Mouse (Mus musculus): ENCODE results near the gene Zfp280b. TPM values are rescaled to one million over a fixed set of nuclear protein-coding genes. Genes with fewer than 3 reads are reported as not detected.
A peak's percentile ranks its signal among the peaks of the same experiment; 100 is the strongest.
"Not testable (repeated sequence)": the region's sequence is repeated elsewhere in the genome, so short reads cannot be mapped to it uniquely, and the experiment has no call there.

Zfp280b gene
- polyA plus RNA-seq, 1 experiment from 2014 or later: 17.8 TPM

DNA sequence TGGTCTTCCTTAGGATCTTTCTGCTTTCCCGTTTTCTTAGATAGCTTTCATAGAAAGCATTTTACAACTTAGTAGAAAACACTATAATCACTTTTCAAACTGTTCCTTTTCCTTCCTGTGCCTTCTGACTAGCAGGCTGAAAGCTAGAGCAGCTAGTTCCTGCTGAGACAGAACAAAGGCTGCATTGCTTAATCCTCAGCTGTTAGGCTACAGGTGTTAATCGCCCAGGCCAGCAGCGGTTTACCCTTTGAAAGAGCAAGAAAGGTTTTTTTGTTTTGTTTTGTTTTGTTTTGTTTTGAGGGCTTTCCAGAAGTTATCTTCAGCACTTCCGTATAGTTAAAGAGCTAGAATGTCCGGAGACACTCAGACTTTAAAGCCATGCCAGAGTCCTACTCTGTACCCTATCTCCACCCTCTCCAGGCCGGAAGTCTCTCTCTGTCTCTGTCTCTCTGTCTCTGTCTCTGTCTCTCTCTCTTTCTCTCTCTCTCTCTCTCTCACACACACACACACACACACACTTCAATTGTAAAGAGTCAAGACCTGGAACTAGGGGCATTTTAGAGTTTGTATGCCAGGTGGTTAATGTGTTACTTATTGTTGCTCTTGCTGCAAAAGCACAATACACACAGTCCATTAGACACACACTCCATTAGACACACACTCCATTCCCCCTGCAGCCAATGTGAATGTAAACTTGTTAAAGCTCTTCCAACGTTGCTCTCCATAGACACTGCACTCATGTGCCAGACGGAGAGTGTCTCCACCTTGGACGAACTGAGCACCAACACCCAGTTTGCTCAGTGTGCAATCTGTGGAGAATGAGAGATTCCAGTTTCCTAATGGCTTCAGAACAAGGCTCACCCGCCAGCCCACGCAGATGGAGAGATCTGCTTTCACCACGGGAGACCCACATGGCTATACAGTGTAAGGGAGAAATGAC lies 35.5 kb downstream of the Zfp280b start:
- DNase-seq (ENCODE audit: low spot score): peak; percentile 56
- no peak overlapping the region for H3K4me2 ChIP-seq (ENCODE audit: low read depth, low read length)

DNA sequence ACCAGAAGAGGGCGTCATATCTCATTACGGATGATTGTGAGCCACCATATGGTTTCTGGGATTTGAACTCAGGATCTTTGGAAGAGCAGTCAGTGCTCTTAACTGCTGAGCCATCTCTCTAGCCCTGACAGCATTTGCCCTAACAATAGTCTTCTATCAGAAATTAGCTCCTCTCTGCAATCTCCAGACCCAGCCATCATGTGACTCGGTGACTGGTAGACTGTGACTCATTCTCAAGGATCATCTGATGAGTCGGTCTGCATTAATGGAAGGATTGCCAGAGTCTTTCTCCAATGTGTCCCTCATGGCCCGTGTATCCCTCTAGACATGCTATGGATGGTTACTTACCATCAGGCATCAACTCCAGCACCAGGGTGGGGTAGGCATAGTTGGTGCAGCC lies 39.6 kb downstream of the Zfp280b start:
- not testable (repeated sequence) for H3K9me3 ChIP-seq (ENCODE audit: control insufficient read depth, low read length); H3K4me1 ChIP-seq (ENCODE audit: control insufficient read depth, insufficient read depth, low read length); H3K4me2 ChIP-seq (ENCODE audit: low read depth, low read length); H3K27ac ChIP-seq (replicated peaks; ENCODE audit: low read depth, low read length); H3K27me3 ChIP-seq (replicated peaks; ENCODE audit: control insufficient read depth, insufficient read depth, low read length); DNase-seq (ENCODE audit: low spot score); ATAC-seq (ENCODE audit: low read depth); H3K36me3 ChIP-seq (ENCODE audit: control insufficient read depth, insufficient read depth, low read length); H3K4me3 ChIP-seq (ENCODE audit: low read depth, low read length); H3K9ac ChIP-seq (ENCODE audit: low read depth, low read length)
- WGBS: 93% methylated on average over 5 of the region's 5 CpGs

More for the DNA sequence above, 35.5 kb downstream of the Zfp280b start:
- no peak for ATAC-seq (ENCODE audit: low read depth)
- Histone ChIP-seq H3K27me3 (replicated peaks; ENCODE audit: control insufficient read depth, insufficient read depth, low read length) (no peaks in the 10 kb centered on the region), H3K36me3 (ENCODE audit: control insufficient read depth, insufficient read depth, low read length) (no peaks in the 10 kb centered on the region), H3K9ac (ENCODE audit: low read depth, low read length) (no peak overlapping the region), H3K4me3 (ENCODE audit: low read depth, low read length) (no peak overlapping the region), H3K27ac (replicated peaks; ENCODE audit: low read depth, low read length) (no peak overlapping the region), H3K4me1 (ENCODE audit: control insufficient read depth, insufficient read depth, low read length) (no peaks in the 10 kb centered on the region), H3K9me3 (ENCODE audit: control insufficient read depth, low read length) (no peaks in the 10 kb centered on the region)
- WGBS: 30% methylated on average over 12 of the region's 12 CpGs

DNA sequence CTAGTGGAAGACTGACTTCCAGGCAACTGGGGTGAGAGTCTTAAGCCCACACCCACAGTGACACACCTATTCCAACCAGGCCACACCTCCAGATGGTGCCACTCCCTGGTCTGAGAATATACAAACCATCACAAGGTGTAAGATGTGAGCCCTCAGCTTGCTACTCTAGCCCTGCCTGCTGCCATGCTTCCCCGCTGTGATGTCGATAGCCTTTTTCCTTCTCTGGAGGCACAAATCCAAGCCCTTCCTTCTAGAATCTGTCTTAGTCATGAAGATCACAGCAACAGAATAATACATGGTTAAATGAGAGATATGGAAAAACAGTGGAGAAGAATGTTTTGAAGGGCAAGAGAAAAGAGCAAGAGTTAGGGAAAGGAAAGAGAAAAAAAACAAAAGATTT lies 44.6 kb downstream of the Zfp280b start:
- not testable (repeated sequence) for H3K4me3 ChIP-seq (ENCODE audit: low read depth, low read length); H3K4me2 ChIP-seq (ENCODE audit: low read depth, low read length); ATAC-seq (ENCODE audit: low read depth); H3K36me3 ChIP-seq (ENCODE audit: control insufficient read depth, insufficient read depth, low read length); H3K27me3 ChIP-seq (replicated peaks; ENCODE audit: control insufficient read depth, insufficient read depth, low read length); H3K9me3 ChIP-seq (ENCODE audit: control insufficient read depth, low read length); H3K9ac ChIP-seq (ENCODE audit: low read depth, low read length); DNase-seq (ENCODE audit: low spot score); H3K27ac ChIP-seq (replicated peaks; ENCODE audit: low read depth, low read length); H3K4me1 ChIP-seq (ENCODE audit: control insufficient read depth, insufficient read depth, low read length)
- 94% methylated on average over 2 of the region's 2 CpGs for WGBS

Small RNA genes lying within 50 kb of the gene (microRNA-seq; reads per million reads assigned to microRNA genes)
- gene Mir6409 (ENCODE audit: borderline number of aligned reads): not detected

Other genes with a start within 250 kb of the Zfp280b start
- gene Gstt1, start 234.1 kb upstream of the Zfp280b start, polyA plus RNA-seq (2014; fragmentation: Nextera tagmentation; extraction: Ambion mirVana): 16.0 and 18.4 TPM in 2 replicates
- not detected in 2 replicates for gene Gstt4, start 210.1 kb upstream of the Zfp280b start, polyA plus RNA-seq (2014; fragmentation: Nextera tagmentation; extraction: Ambion mirVana)
- 9.7 and 12.9 TPM in 2 replicates for gene Gstt2, start 195.2 kb upstream of the Zfp280b start, polyA plus RNA-seq (2014; fragmentation: Nextera tagmentation; extraction: Ambion mirVana)
- gene Mif, start 172.4 kb upstream of the Zfp280b start, polyA plus RNA-seq (2014; fragmentation: Nextera tagmentation; extraction: Ambion mirVana): 1,291 and 1,408 TPM in 2 replicates
- gene Derl3, start 139.2 kb upstream of the Zfp280b start, polyA plus RNA-seq (2014; fragmentation: Nextera tagmentation; extraction: Ambion mirVana): 1.9 and 2.1 TPM in 2 replicates
- gene Smarcb1, start 111.0 kb upstream of the Zfp280b start, polyA plus RNA-seq (2014; fragmentation: Nextera tagmentation; extraction: Ambion mirVana): 150 and 173 TPM in 2 replicates
- gene Chchd10, start 99.5 kb upstream of the Zfp280b start, polyA plus RNA-seq (2014; fragmentation: Nextera tagmentation; extraction: Ambion mirVana): 28.3 and 53.3 TPM in 2 replicates
- 53.6 and 72.3 TPM in 2 replicates for gene Mmp11, start 96.2 kb upstream of the Zfp280b start, polyA plus RNA-seq (2014; fragmentation: Nextera tagmentation; extraction: Ambion mirVana)
- gene Gm867, start 92.0 kb upstream of the Zfp280b start, polyA plus RNA-seq (2014; fragmentation: Nextera tagmentation; extraction: Ambion mirVana): 0.24 TPM in 1 of 2 replicates, not detected in the other
- 1.1 and 1.4 TPM in 2 replicates for gene Vpreb3, start 89.6 kb upstream of the Zfp280b start, polyA plus RNA-seq (2014; fragmentation: Nextera tagmentation; extraction: Ambion mirVana)
- 0.07 and 0.17 TPM in 2 replicates for gene Gm5134, start 78.1 kb upstream of the Zfp280b start, polyA plus RNA-seq (2014; fragmentation: Nextera tagmentation; extraction: Ambion mirVana)
- not detected in 2 replicates for gene Slc5a4b, start 78.3 kb downstream of the Zfp280b start, polyA plus RNA-seq (2014; fragmentation: Nextera tagmentation; extraction: Ambion mirVana)
- not detected in 2 replicates for gene Slc5a4a, start 114.8 kb downstream of the Zfp280b start, polyA plus RNA-seq (2014; fragmentation: Nextera tagmentation; extraction: Ambion mirVana)
- gene Prmt2, start 205.2 kb downstream of the Zfp280b start, polyA plus RNA-seq (2014; fragmentation: Nextera tagmentation; extraction: Ambion mirVana): 68.7 and 71.5 TPM in 2 replicates
- 12.9 and 14.6 TPM in 2 replicates for gene S100b, start 221.2 kb downstream of the Zfp280b start, polyA plus RNA-seq (2014; fragmentation: Nextera tagmentation; extraction: Ambion mirVana)

All from embryonic facial prominence, embryonic 14.5 days (tissue).